In the genomic region with DNA sequence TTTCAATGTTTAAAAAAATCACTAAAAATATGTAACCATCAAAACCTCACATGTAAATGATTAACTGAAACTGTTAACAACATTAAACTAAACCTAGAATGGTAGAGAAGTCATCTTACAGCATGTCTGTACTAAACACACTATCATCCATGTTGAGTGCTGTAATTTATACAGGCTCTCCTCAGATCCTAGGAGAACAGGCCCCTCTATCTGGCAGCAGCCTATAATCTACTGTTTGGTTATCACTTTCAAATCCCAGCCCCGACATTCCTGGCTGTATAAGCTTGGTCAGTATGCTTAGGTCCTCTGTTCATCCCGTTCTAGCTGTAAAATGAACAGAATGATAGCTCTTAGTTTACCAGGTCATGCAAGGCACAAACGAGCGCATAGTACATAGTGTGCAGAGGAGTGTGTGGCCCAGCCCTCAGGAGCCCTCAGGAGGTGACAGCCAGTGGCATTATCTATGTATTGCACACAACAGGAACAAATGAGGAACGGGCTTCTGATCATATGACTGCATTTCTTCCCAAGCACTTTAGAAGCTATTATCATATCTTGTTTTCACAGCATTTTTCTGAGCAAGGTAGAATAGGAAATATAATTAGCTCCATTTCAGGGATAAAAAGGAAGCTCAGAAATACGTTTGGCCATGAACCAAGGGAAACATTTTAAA, we compare ENCODE assay signal across 17 mouse cellular contexts. TPM values are rescaled to one million over a fixed set of nuclear protein-coding genes. Genes with fewer than 3 reads are reported as not detected.
DNase-seq lines count a peak whose midpoint lies in the region; ATAC-seq and TF ChIP-seq lines count a peak whose summit lies in the region.
"Had no signal": no experiment of that assay in that cellular context is flagged by ENCODE, and none has a peak within 500 bp of the region (broad histone marks: within the 10 kb centered on the region; RNA-seq: fewer than 3 reads in every experiment).

No protein-coding gene starts in this region.

- ATAC-seq in liver, embryonic 16.5 days (ENCODE audit: low read depth): peak; percentile 93
- ATAC-seq: CD4-positive, CD25-positive, alpha-beta regulatory T cell, adult 4 months; inflammation-experienced regulatory T-cells, adult 6 months had no signal

- H3K4me3 ChIP-seq in layer of hippocampus, adult 2 months: no peak overlapping the region
- peak overlapping the region; percentile 28 for H3K4me3 ChIP-seq in erythroblast, embryonic 14.5 days (replicated peaks)
- no peak overlapping the region for H3K4me3 ChIP-seq in liver, embryonic 16.5 days (ENCODE audit: low read depth, low read length)
- H3K4me3 ChIP-seq: neural tube, embryonic 15.5 days had no signal

- TF ChIP-seq CTCF in layer of hippocampus, adult 2 months (conservative IDR thresholded peaks at IDR 0.05): no peak

- peak overlapping the region; percentile 50; the same call in 1 of the 2 replicates for H3K27ac ChIP-seq in layer of hippocampus, adult 2 months
- no peak overlapping the region for H3K27ac ChIP-seq in liver, embryonic 16.5 days (ENCODE audit: low read length)
- H3K27ac ChIP-seq: neural tube, embryonic 15.5 days had no signal

- H3K4me1 ChIP-seq in erythroblast, embryonic 14.5 days (ENCODE audit: control insufficient read depth): peaks cover 17% of the 10 kb centered on the region
- H3K4me1 ChIP-seq in liver, embryonic 16.5 days (ENCODE audit: control insufficient read depth, low read depth, low read length): peaks cover 3% of the 10 kb centered on the region
- H3K4me1 ChIP-seq: neural tube, embryonic 15.5 days had no signal

- no peak overlapping the region; the same call in 1 of the 2 replicates for H3K4me2 ChIP-seq in liver, embryonic 16.5 days (ENCODE audit: low read depth, low read length)
- H3K4me2 ChIP-seq: heart, embryonic 11.5 days; neural tube, embryonic 15.5 days had no signal

- H3K36me3 ChIP-seq in erythroblast, embryonic 14.5 days (ENCODE audit: control insufficient read depth): peaks cover 19% of the 10 kb centered on the region
- H3K36me3 ChIP-seq in liver, embryonic 16.5 days (ENCODE audit: control insufficient read depth, insufficient read depth): no peaks in the 10 kb centered on the region

- no peak for DNase-seq in layer of hippocampus, adult 2 months (ENCODE audit: low spot score in 2 of 2)
- DNase-seq in layer of hippocampus, adult 9-10 months (ENCODE audit: low spot score): no peak
- peak; percentile 16 for DNase-seq in c-Kit-positive CD71-negative TER-119-negative erythroid progenitor cells, embryonic 14.5 days (ENCODE audit: low read depth)
- no peak for DNase-seq in layer of hippocampus, adult 8-10 months (ENCODE audit: low spot score in 2 of 2)
- DNase-seq in lung, postnatal 36 days: no peak
- DNase-seq: adrenal gland, postnatal 25 days; cerebellum, adult 11-12 months; gastrocnemius, postnatal 14 days; heart, postnatal 36 days; lung, adult 18-20 months; thymus, postnatal 14 days had no signal

- no peaks in the 10 kb centered on the region for H3K27me3 ChIP-seq in erythroblast, embryonic 14.5 days (ENCODE audit: control insufficient read depth)
- H3K27me3 ChIP-seq in liver, embryonic 16.5 days (ENCODE audit: control insufficient read depth, insufficient read depth, low read depth, low read length): no peaks in the 10 kb centered on the region
- H3K27me3 ChIP-seq: neural tube, embryonic 15.5 days had no signal

- H3K9ac ChIP-seq in liver, embryonic 16.5 days (ENCODE audit: low read depth, low read length): no peak overlapping the region
- H3K9ac ChIP-seq: neural tube, embryonic 15.5 days had no signal

- no peaks in the 10 kb centered on the region for H3K9me3 ChIP-seq in erythroblast, embryonic 14.5 days (ENCODE audit: control insufficient read depth, low read length)
- no peaks in the 10 kb centered on the region for H3K9me3 ChIP-seq in liver, embryonic 16.5 days (replicated peaks; ENCODE audit: control insufficient read depth, low read length)
- H3K9me3 ChIP-seq: neural tube, embryonic 15.5 days had no signal

- WGBS in liver, embryonic 16.5 days (ENCODE audit: insufficient replicate concordance): 30% methylated on average over 6 of the region's 6 CpGs

RNA-seq across cellular contexts. Expression of a gene that starts 51.5 kb away (rescaled TPM):
- total RNA-seq in layer of hippocampus, adult 2 months (2021): 100 to 1,000 TPM; 286 to 287 TPM
- polyA plus RNA-seq in erythroblast, embryonic 14.5 days (2012): 0.62 and 0.70 TPM in 2 replicates
- 20.6 and 22.0 TPM in 2 replicates for polyA plus RNA-seq in liver, embryonic 16.5 days (2015; fragmentation: Nextera tagmentation; extraction: Ambion mirVana)
- 100 to 1,000 TPM; 244 to 284 (median 283) TPM for total RNA-seq in layer of hippocampus, adult 8-10 months (2022)
